Mouse (Mus musculus): ENCODE measurements around the gene Pdzk1. TPM values are rescaled to one million over a fixed set of nuclear protein-coding genes. Genes with fewer than 3 reads are reported as not detected.

Pdzk1 gene
- 0.17 and 0.36 TPM in 2 replicates for polyA plus RNA-seq (2015; fragmentation: Nextera tagmentation; extraction: Ambion mirVana)

DNA sequence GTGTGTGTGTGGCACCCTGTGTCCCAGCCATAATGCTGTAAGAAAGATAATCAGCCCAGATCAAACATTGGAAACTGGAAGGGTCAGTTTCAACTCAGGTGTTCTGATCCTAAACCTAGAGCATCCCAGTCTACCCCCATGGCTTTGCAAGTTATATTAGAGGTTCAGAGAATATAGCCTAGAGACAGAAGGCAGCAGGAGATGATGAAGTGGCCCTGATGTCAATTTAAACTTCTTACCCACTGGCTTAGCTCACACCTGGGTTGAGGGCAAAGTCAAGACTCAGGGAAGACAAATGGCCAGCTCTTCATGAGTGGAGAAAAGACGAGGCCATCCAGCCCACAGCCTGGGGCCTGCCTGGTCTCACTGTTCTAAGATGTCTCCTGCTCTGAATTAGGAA is at the start of gene Pdzk1, which contains the start of gene Cd160:
Gene Pdzk1, plus strand, starts transcription at position 301 of the 400 bp plus-strand sequence.
Gene Cd160, minus strand, starts transcription at position 368 of the 400 bp plus-strand sequence.
- H3K4me3 ChIP-seq: no peak within 1 kb of the TSS
- H3K4me1 ChIP-seq: peaks cover 7% of the 10 kb centered on the region; the same call in 1 of the 2 replicates
- no peak within 1 kb of the TSS for H3K9ac ChIP-seq
- peak within 1 kb of the TSS; percentile 2; the same call in 1 of the 2 replicates for H3K4me2 ChIP-seq
- H3K9me3 ChIP-seq: no peaks in the 10 kb centered on the region
- no peaks in the 10 kb centered on the region for H3K36me3 ChIP-seq (replicated peaks)
- peak within 1 kb of the TSS; percentile 48; the same call in 1 of the 2 replicates for H3K27ac ChIP-seq
- ATAC-seq (replicated peaks): no peak
- no peaks in the 10 kb centered on the region for H3K27me3 ChIP-seq (replicated peaks)
- WGBS: 86% methylated on average over 1 of the region's 1 CpGs

GRCm38 (mm10) chr3:96782236-96782635 is 46.8 kb upstream of the Pdzk1 start:
- ATAC-seq (replicated peaks): no peak
- H3K27ac ChIP-seq: no peak overlapping the region

GRCm38 (mm10) chr3:96787784-96788183 is 41.3 kb upstream of the Pdzk1 start:
- Histone ChIP-seq H3K4me2 (no peak overlapping the region), H3K36me3 (replicated peaks) (0 out of 2 replicates have a peak, but pooled peaks cover 15% of the 10 kb centered on the region), H3K27me3 (replicated peaks) (no peaks in the 10 kb centered on the region)

More at GRCm38 (mm10) chr3:96782236-96782635, 46.8 kb upstream of the Pdzk1 start:
- H3K9me3 ChIP-seq: no peaks in the 10 kb centered on the region
- H3K27me3 ChIP-seq (replicated peaks): no peaks in the 10 kb centered on the region
- H3K36me3 ChIP-seq (replicated peaks): 0 out of 2 replicates have a peak, but pooled peaks cover 3% of the 10 kb centered on the region
- no peak overlapping the region for H3K4me3 ChIP-seq
- no peak overlapping the region for H3K4me2 ChIP-seq
- 72% methylated on average over 8 of the region's 8 CpGs for WGBS
- no peaks in the 10 kb centered on the region for H3K4me1 ChIP-seq
- no peak overlapping the region for H3K9ac ChIP-seq

GRCm38 (mm10) chr3:96788506-96788905 is 40.6 kb upstream of the Pdzk1 start:
- Histone ChIP-seq H3K9me3 (no peaks in the 10 kb centered on the region), H3K4me3 (no peak overlapping the region), H3K4me1 (no peaks in the 10 kb centered on the region), H3K4me2 (no peak overlapping the region), H3K9ac (no peak overlapping the region), H3K27ac (no peak overlapping the region), H3K36me3 (replicated peaks) (0 out of 2 replicates have a peak, but pooled peaks cover 15% of the 10 kb centered on the region), H3K27me3 (replicated peaks) (no peaks in the 10 kb centered on the region)
- ATAC-seq (replicated peaks): no peak
- WGBS: 89% methylated on average over 8 of the region's 8 CpGs

More at GRCm38 (mm10) chr3:96787784-96788183, 41.3 kb upstream of the Pdzk1 start:
- no peak overlapping the region for H3K9ac ChIP-seq
- ATAC-seq (replicated peaks): no peak
- H3K4me3 ChIP-seq: no peak overlapping the region
- no peaks in the 10 kb centered on the region for H3K9me3 ChIP-seq
- H3K4me1 ChIP-seq: no peaks in the 10 kb centered on the region
- H3K27ac ChIP-seq: no peak overlapping the region
- 96% methylated on average over 1 of the region's 1 CpGs for WGBS

GRCm38 (mm10) chr3:96800254-96800653 is 28.8 kb upstream of the Pdzk1 start:
- Histone ChIP-seq H3K27ac (no peak overlapping the region), H3K4me2 (no peak overlapping the region), H3K27me3 (replicated peaks) (no peaks in the 10 kb centered on the region), H3K4me1 (no peaks in the 10 kb centered on the region), H3K9me3 (no peaks in the 10 kb centered on the region), H3K9ac (no peak overlapping the region), H3K4me3 (no peak overlapping the region), H3K36me3 (replicated peaks) (no peaks in the 10 kb centered on the region)
- 92% methylated on average over 11 of the region's 11 CpGs for WGBS
- no peak for ATAC-seq (replicated peaks)

GRCm38 (mm10) chr3:96802214-96802613 is 26.9 kb upstream of the Pdzk1 start:
- no peaks in the 10 kb centered on the region for H3K27me3 ChIP-seq (replicated peaks)
- no peak overlapping the region for H3K9ac ChIP-seq
- H3K9me3 ChIP-seq: no peaks in the 10 kb centered on the region
- no peaks in the 10 kb centered on the region for H3K4me1 ChIP-seq
- no peak overlapping the region for H3K27ac ChIP-seq
- no peak for ATAC-seq (replicated peaks)
- H3K36me3 ChIP-seq (replicated peaks): no peaks in the 10 kb centered on the region
- no peak overlapping the region for H3K4me2 ChIP-seq
- H3K4me3 ChIP-seq: no peak overlapping the region
- 72% methylated on average over 1 of the region's 1 CpGs for WGBS

DNA sequence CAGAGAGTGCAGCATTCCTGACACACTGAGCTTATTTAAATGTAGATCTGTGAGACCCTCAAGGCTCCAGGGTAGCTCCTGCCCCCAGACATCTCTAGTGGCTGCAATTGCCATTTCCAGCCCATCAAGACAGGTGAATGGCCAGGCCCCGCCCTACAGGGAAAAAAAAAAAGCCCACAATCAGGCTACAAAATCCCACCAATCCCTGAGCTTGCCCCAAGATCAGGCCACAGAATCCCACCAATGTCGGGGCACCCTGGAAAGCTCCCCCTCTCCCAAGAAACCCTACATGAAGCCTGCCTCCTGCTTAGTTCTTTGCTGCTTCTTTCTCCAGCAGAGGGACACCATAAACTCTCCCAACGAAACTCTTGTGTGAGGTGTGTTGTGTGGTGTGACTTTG is 20.9 kb upstream of the Pdzk1 start:
- Histone ChIP-seq H3K9ac (no peak overlapping the region), H3K4me3 (no peak overlapping the region), H3K4me2 (no peak overlapping the region), H3K36me3 (replicated peaks) (no peaks in the 10 kb centered on the region), H3K27me3 (replicated peaks) (no peaks in the 10 kb centered on the region), H3K27ac (no peak overlapping the region), H3K9me3 (no peaks in the 10 kb centered on the region), H3K4me1 (peaks cover under 1% of the 10 kb centered on the region; the same call in 1 of the 2 replicates)
- 67% methylated on average over 3 of the region's 3 CpGs for WGBS
- no peak for ATAC-seq (replicated peaks)

- Histone ChIP-seq H3K4me3 (no peak overlapping the region), H3K27me3 (replicated peaks) (no peaks in the 10 kb centered on the region), H3K4me1 (peaks cover 5% of the 10 kb centered on the region), H3K27ac (no peak overlapping the region), H3K4me2 (no peak overlapping the region), H3K36me3 (replicated peaks) (no peaks in the 10 kb centered on the region), H3K9ac (no peak overlapping the region), H3K9me3 (no peaks in the 10 kb centered on the region)
- ATAC-seq (replicated peaks): no peak
- 77% methylated on average over 3 of the region's 3 CpGs for WGBS
Observed at GRCm38 (mm10) chr3:96808651-96809050, 20.4 kb upstream of the Pdzk1 start.

- WGBS: 92% methylated on average over 3 of the region's 3 CpGs
Observed at GRCm38 (mm10) chr3:96811232-96811631, 17.9 kb upstream of the Pdzk1 start.

DNA sequence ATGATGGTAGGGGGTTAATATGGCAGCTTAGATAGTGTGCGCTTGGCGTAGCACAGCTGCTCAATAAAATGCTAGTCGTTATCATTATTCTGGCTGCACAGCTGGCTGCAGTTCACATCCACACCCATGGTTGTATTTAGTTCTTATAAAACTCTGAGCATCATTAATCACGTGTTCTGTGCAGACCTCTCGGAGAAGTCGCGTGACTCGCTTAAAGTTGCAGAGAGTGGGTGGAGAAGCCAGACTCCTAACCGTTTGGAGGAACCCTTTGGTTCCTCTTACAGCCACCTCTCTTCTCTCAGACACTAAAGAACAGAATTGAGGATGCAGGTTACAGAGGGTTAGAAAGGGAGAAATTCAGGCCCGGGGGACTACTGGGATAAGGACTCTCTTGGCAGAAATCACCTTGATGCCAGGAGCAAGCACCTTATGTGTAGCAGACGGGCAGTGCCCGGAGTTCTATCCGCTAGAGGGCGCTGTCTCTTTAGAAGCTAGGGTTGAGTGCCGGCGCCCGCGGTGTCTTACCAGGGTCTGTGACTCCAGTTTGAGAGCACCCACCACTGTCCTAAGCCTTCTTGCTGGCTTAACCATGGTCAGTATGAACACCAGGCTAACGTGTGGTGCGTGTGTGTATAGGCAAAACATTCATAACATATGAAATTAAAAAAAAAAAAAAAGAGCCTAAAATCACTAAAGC is 16.5 kb upstream of the Pdzk1 start:
- Histone ChIP-seq H3K4me3 (no peak overlapping the region), H3K36me3 (replicated peaks) (no peaks in the 10 kb centered on the region), H3K4me1 (peaks cover 6% of the 10 kb centered on the region), H3K9ac (no peak overlapping the region), H3K9me3 (no peaks in the 10 kb centered on the region), H3K4me2 (no peak overlapping the region), H3K27me3 (replicated peaks) (no peaks in the 10 kb centered on the region), H3K27ac (no peak overlapping the region)
- 46% methylated on average over 20 of the region's 20 CpGs for WGBS
- no peak for ATAC-seq (replicated peaks)

More at GRCm38 (mm10) chr3:96811232-96811631, 17.9 kb upstream of the Pdzk1 start:
- Histone ChIP-seq H3K4me2 (no peak overlapping the region), H3K27me3 (replicated peaks) (no peaks in the 10 kb centered on the region), H3K4me1 (peaks cover 6% of the 10 kb centered on the region), H3K9ac (no peak overlapping the region), H3K27ac (no peak overlapping the region), H3K4me3 (no peak overlapping the region), H3K9me3 (no peaks in the 10 kb centered on the region), H3K36me3 (replicated peaks) (no peaks in the 10 kb centered on the region)
- no peak for ATAC-seq (replicated peaks)

DNA sequence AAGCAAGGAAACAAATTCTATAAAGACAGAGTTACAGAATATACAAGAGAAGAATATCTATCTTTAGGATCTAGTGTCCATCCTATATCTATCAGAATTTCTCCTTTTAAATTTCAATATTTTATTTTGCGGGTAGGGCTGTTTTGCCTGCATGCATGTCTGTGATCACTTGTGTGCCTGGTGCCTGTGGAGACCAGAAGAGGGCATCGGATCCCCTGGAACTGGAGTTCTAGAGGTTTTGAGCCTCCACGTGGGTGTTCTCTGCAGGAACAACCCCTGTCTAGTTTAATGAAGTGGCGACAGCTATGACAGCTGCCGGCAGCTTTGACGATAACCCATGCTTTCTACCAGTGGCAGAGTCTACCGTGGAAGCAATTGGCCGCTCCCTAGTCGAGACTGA is 16.0 kb upstream of the Pdzk1 start:
- no peak overlapping the region for H3K9ac ChIP-seq
- no peak overlapping the region; the same call in 1 of the 2 replicates for H3K4me2 ChIP-seq
- H3K4me3 ChIP-seq: no peak overlapping the region
- WGBS: 25% methylated on average over 9 of the region's 9 CpGs
- no peak overlapping the region for H3K27ac ChIP-seq
- peaks cover 6% of the 10 kb centered on the region for H3K4me1 ChIP-seq
- no peaks in the 10 kb centered on the region for H3K9me3 ChIP-seq
- ATAC-seq (replicated peaks): peak; percentile 58; the same call in 1 of the 2 replicates
- H3K36me3 ChIP-seq (replicated peaks): no peaks in the 10 kb centered on the region
- no peaks in the 10 kb centered on the region for H3K27me3 ChIP-seq (replicated peaks)

DNA sequence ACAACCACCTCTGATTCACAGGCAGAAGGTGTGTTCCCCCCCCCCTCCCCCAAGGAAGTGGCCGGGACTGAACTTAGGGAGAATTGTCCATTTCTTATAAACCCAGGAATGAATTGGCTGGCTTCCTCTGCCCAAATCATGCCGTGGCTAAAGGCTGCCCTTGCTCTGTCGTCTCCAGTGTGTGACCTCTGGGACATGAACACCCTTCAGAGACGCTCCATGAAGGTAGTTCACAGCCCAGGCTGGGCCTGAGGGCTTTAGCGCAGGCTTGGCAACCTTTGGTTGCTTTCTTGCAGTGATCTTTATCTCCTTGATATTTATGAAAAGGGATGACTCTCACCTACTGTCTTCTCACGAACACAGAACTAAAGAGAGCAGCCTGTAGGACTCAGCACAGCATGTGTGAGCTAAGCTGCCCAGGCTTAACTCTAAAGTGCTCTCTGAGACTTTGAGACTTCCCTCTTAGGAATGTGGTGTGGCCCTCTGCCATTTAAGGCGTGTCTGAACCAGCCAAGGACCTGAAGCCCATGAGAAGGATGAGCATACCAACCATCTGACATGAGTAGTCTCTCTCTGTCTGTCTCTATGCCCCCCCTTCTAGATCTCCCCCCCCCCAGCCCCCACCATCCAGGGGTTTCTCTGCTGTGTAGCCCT is 15.4 kb upstream of the Pdzk1 start:
- Histone ChIP-seq H3K4me3 (no peak overlapping the region), H3K9me3 (no peaks in the 10 kb centered on the region), H3K4me2 (no peak overlapping the region), H3K27me3 (replicated peaks) (no peaks in the 10 kb centered on the region), H3K27ac (no peak overlapping the region), H3K9ac (no peak overlapping the region), H3K36me3 (replicated peaks) (no peaks in the 10 kb centered on the region), H3K4me1 (peaks cover 6% of the 10 kb centered on the region)
- 69% methylated on average over 7 of the region's 7 CpGs for WGBS
- ATAC-seq (replicated peaks): peak; percentile 52

All from midbrain, embryonic 15.5 days (tissue).